Mouse (Mus musculus): ENCODE results near the gene Sectm1a. TPM values are rescaled to one million over a fixed set of nuclear protein-coding genes. Genes with fewer than 3 reads are reported as not detected.
"Not testable (repeated sequence)": the region's sequence is repeated elsewhere in the genome, so short reads cannot be mapped to it uniquely, and the experiment has no call there.

The Sectm1a gene
- total RNA-seq (2021): not detected
- polyA plus RNA-seq (2012; rRNA removed): 0.09 and 0.19 TPM in 2 replicates
- long read RNA-seq: 0 reads

DNA sequence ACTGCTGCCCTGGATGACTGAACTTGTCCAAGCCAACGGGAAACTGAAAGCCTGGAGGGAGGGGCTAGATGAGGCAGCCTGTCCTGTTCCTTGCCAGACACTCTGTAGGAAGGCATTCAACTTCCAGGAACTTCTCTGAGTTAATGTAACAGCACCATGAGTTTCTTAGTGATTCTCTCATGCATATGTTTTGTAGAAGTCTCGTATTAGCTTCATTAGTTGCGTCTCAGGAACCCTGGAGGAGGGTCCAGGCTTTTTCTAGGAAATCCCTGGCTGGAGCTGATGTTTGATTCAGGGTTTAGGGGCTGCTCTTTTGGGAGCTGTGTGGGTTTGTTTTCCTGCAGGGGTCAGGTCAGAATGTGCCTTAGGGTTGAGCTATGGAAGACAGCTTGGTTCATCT is at the start of gene Sectm1a:
TSS of gene Sectm1a (minus strand) at position 101 of the 400 bp plus-strand sequence.
- DNase-seq: no peak

GRCm38 (mm10) chr11:121129616-121130015 is 48.6 kb upstream of the Sectm1a start:
- DNase-seq: no peak

GRCm38 (mm10) chr11:121127441-121127840 is 46.4 kb upstream of the Sectm1a start:
- DNase-seq: no peak

- no peak for DNase-seq
These were observed 45.4 kb upstream of the Sectm1a start for GRCm38 (mm10) chr11:121126395-121126794.

- no peak for DNase-seq
These were observed 44.6 kb upstream of the Sectm1a start for GRCm38 (mm10) chr11:121125522-121126172.

DNA sequence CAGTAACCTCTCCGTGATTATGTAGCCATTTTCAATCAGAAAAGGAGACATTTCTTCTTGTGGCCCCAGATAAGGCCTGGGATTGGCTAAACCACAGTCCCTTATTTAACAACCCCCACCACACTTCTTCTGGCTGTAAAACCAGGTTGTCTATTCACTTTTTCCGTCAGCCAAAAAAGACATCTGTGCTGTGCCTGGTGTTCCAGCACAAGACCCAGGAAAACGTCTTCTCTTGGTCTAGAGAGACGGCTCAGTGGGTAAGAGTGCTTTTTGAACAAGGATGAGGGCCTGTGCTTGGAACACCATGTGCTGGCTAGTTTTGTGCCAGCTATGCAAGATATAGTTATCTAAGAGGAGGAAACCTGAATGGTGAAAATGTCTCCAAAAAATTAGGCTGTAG is 42.4 kb upstream of the Sectm1a start:
- no peak for DNase-seq

- DNase-seq: no peak
These were observed 41.1 kb upstream of the Sectm1a start for GRCm38 (mm10) chr11:121122024-121122670.

GRCm38 (mm10) chr11:121121151-121121550 is 40.1 kb upstream of the Sectm1a start:
- DNase-seq: no peak

GRCm38 (mm10) chr11:121118577-121118976 is 37.6 kb upstream of the Sectm1a start, which contains the start of gene Tex19.2:
Tex19.2 (minus strand) TSS chr11:121118677.
- no peak for DNase-seq

- no peak for DNase-seq
These were observed 37.1 kb upstream of the Sectm1a start for GRCm38 (mm10) chr11:121118106-121118505.

DNA sequence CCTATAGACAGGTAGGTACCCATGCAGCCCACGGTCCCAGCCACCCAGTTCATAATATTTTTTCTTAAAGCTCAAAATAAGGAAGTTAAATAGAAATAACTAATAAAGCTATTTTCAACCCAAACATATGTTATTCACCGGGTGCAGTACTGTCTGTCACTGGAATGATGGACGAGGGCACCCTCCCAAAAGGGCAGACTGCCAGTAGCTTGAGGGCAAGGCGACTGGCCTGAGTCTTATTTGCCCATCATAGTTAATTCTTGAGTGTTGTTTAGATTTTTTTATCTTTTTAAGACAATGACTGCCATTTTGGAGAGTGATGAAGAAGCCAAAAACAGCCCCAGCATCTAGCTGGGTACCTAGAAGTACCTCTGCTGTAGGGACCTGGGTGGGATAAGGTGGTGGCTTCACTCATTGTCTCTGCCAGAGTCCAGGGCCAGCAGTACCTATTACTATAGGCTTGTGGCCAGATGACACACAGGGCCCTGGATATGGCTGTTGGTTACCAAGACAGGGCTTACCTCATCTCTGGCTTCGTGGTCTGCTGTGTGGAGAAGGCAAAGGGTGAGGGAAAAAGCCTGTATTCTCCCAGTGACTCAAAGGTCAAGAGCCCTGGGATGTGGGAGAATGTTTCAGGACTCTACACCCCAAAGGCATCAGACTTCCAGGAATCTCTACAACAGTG is 31.2 kb upstream of the Sectm1a start:
- peak; percentile 87 for DNase-seq

DNA sequence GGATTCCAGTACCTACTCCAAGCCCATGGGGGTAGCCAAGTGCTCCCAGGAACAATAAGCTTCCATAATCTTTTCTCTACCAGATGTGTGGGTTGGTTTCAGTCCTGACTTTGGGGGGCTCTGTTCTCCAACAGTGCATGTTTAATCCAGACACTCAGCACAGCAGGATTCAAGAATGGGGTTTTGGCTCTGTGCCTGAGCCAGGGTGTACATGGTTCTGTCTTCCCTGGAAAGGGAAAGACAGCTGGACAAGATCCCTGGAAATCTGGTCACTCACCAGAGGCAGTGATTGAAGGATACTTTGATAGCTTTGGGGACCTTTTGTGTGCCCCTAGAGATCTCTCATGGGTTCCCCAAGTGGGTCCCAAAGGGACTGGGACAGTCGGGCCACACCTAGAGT is 30.6 kb upstream of the Sectm1a start:
- no peak for DNase-seq

GRCm38 (mm10) chr11:121111051-121111450 is 30.0 kb upstream of the Sectm1a start:
- peak; percentile 85 for DNase-seq

DNA sequence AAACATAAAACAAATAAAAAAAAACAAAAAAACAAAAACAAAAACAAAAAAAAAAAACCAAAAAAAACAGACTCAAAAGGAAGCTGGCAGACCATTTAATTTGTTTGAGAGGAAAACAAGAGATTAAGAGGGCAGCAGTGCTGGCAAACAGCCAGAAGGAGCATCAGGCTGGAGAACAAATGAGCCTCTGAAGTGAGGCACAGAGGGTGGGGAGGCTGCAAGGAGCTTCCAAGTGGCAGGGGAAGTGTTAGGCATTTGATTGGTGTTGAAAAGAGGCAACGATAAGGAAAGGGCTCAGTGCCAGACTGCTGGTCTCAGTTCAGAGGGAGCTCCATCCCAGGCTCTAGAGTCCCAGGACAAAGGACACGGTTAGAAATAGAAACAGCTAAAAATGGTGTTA is 29.0 kb upstream of the Sectm1a start:
- DNase-seq: peak; percentile 62

DNA sequence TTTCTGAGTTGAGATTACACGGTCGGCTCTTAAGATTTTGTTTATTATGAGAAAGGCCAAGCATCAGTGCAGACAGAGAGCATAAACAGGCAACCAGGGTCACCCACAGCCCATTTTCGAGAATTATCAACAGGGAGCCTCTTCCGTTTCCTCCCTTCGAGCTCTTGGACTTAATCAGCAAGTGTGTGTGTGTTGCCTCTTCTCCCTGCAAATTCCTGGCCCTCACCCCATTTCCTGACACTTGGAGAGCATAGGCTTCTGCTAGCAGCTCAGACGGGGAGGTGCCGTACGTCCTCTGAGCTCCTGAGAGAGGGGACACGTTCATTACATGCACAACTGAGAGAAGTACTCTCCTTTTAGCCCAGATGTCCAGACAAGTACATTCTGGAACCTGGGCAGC is 27.0 kb upstream of the Sectm1a start:
- peak; percentile 32 for DNase-seq

GRCm38 (mm10) chr11:121107242-121107641 is 26.2 kb upstream of the Sectm1a start:
- not testable (repeated sequence) for DNase-seq

DNA sequence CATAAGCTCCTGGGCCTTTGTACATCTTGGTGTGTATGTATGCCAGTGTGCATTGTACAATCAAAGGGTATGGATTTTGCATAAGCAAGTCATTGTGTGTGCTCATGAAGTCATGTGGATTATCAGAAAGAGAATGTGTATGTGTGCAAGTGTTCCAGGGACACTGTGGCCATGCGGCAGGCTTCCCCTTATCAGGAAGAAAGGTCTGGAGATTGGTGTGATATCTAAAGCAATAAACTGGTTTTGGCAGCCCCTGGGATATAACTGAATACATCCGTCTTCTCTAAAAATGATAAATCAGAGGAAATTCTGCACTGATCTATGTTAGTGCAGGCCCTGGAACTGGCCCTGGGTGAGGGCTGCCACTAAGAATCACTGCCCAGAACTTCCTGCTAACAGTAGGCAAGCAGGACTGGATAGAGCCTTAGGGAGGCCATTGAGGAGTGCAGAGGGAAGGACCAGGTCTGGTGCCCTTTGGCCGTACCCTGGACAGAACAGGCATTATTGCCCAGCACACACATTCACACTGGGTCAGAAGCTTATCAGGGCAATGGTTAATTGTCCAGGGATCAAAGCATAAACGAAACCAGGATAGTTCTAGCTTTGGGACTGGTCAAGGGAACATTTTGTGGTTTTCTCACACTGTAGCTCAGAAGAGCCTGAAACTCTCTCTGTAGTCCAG is 20.2 kb upstream of the Sectm1a start:
- no peak for DNase-seq

DNA sequence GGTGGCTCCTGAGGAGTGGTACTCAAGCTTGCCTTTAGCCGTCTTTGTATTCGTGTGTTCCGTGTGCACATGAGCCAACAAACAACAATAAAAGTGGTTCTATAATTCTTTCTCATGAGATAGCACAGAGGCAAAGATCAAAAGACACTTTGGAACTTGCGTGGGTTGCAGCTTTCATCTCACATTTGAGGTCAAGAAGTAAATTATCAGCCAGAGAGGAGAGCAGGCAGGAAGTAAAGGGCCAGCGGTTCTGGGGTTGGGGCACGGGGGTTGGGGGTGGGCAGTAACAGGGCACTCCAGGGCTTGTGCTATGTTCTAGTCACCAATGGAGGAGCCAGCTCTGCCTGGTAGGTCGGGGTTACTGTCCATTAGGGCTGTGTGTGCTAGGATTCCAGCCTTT is 19.7 kb upstream of the Sectm1a start:
- peak; percentile 29 for DNase-seq

- no peak for DNase-seq
These were observed 18.7 kb upstream of the Sectm1a start for GRCm38 (mm10) chr11:121099762-121100161.

DNA sequence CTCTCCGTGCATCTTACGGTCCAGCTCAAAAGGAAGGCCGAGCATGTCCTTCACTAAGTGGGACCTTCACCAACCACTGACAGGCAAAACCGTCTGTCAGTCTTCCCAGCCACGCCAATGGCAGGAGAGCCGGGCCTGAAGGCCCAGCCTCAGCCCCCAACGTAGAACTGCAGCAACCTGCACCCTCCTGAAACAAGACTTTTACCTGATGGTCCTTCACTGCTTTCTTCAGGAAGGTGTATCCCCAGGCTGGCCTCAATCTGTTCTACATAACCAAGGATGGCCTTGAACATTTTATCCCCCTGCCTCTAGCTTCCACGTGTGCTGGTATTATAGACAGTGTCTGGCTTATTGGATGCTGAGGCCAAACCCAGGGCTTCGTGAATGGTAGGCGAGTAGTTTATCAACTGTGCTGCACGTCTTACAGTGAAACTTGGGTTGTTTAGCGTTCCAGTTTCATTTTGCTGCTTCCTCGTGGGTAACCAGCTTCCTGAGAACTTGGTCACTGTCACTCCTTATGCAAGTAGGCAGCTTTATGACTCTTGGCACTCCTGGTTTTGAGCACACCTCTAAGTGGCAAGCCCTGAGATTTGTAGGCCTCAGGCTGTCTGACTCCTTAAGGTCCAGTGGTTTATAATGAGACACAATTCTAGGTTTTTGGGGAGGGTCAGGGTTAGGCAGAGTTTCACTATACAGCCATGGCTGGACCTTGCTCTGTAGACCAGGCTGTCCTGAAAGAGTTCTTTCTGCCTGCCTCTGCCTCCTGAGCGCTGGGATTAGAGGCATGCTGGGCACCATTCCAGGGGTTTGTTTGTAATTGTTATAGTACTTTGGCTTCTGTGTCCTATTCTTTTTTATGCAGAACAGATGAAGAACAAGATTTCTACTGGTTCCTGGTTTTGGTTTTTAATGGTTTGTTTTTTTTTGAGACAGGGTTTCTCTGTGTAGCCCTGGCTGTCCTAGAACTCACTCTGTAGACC is 11.9 kb upstream of the Sectm1a start:
- DNase-seq: no peak

DNA sequence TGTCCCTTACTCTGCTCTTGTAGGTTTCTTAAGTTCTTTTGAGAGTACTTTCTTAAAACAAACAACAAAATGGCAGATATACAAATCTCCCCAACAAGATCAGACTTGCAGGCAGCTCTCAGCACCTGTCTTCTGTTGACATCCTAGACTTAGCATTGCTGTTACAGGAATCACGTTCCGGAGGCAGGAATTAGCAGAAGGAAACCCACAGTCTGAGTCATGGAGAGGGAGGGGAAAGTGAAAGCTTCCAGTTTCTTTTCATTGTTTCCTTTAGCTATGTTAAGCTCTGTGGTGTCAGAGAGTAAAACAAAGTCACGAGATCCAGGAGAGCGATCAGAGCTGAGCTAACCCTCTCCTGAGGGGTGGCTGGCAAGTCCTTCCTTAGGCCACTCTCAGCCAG is 9.9 kb upstream of the Sectm1a start:
- no peak for DNase-seq

Data from adrenal gland, adult 2 months (tissue).